Mouse (Mus musculus) thymus, adult 18-20 months (tissue): ENCODE measurements around the gene Topors.

Experiments used
- DNase-seq, 2 experiments: peaks; one replicate each; pipeline ENCODE4 v3.0.0; 2022; ENCODE audit warnings: mixed read lengths in 2 of 2

Topors gene

GRCm38 (mm10) chr4:40244035-40244434 is 25.6 kb downstream of the Topors start:
- DNase-seq: no peak

- no peak for DNase-seq
Observed at GRCm38 (mm10) chr4:40243006-40243405, 26.6 kb downstream of the Topors start.

GRCm38 (mm10) chr4:40241928-40242327 is 27.7 kb downstream of the Topors start:
- no peak for DNase-seq

GRCm38 (mm10) chr4:40240272-40240744 is 29.3 kb downstream of the Topors start:
- DNase-seq: no peak

- DNase-seq: peak in 1 of 2 experiments; percentile 16
Observed at GRCm38 (mm10) chr4:40239409-40240271, 30.0 kb downstream of the Topors start, which contains the start of gene Ddx58. Gene Ddx58, minus strand, starts transcription at chr4:40239828.

GRCm38 (mm10) chr4:40238483-40239408 is 30.9 kb downstream of the Topors start:
- DNase-seq: peak; percentile 36 to 61

- DNase-seq: no peak
Observed at GRCm38 (mm10) chr4:40236829-40237228, 32.8 kb downstream of the Topors start.

- DNase-seq: no peak
Observed at GRCm38 (mm10) chr4:40234256-40234655, 35.4 kb downstream of the Topors start.

- DNase-seq: no peak
Observed at GRCm38 (mm10) chr4:40233062-40233664, 36.5 kb downstream of the Topors start.

GRCm38 (mm10) chr4:40229723-40230122 is 39.9 kb downstream of the Topors start:
- no peak for DNase-seq

- DNase-seq: no peak
Observed at GRCm38 (mm10) chr4:40227886-40228285, 41.8 kb downstream of the Topors start.

- no peak for DNase-seq
Observed at GRCm38 (mm10) chr4:40227131-40227530, 42.5 kb downstream of the Topors start.

- DNase-seq: no peak
Observed at GRCm38 (mm10) chr4:40226095-40226494, 43.6 kb downstream of the Topors start.

- no peak for DNase-seq
Observed at GRCm38 (mm10) chr4:40221876-40222585, 47.6 kb downstream of the Topors start.

GRCm38 (mm10) chr4:40221004-40221760 is 48.5 kb downstream of the Topors start:
- DNase-seq: no peak

- no peak for DNase-seq
Observed at GRCm38 (mm10) chr4:40220437-40220836, 49.2 kb downstream of the Topors start.

- peak in 1 of 2 experiments; percentile 37 for DNase-seq
Observed at GRCm38 (mm10) chr4:40218382-40218781, 51.3 kb downstream of the Topors start.

GRCm38 (mm10) chr4:40217910-40218309 is 51.7 kb downstream of the Topors start:
- no peak for DNase-seq

- no peak for DNase-seq
Observed at GRCm38 (mm10) chr4:40212177-40212576, 57.5 kb downstream of the Topors start.
